Mouse (Mus musculus) 3T3-L1 (cell line): Measurements from ENCODE around the gene Glmp.
"Not testable (repeated sequence)": the region's sequence is repeated elsewhere in the genome, so short reads cannot be mapped to it uniquely, and the experiment has no call there.

ENCODE experiments used
- DNase-seq: peaks from one replicate; pipeline ENCODE4 v3.0.0-alpha.2; 2015; ENCODE audit warnings: low read depth, low spot score

Glmp gene

DNA sequence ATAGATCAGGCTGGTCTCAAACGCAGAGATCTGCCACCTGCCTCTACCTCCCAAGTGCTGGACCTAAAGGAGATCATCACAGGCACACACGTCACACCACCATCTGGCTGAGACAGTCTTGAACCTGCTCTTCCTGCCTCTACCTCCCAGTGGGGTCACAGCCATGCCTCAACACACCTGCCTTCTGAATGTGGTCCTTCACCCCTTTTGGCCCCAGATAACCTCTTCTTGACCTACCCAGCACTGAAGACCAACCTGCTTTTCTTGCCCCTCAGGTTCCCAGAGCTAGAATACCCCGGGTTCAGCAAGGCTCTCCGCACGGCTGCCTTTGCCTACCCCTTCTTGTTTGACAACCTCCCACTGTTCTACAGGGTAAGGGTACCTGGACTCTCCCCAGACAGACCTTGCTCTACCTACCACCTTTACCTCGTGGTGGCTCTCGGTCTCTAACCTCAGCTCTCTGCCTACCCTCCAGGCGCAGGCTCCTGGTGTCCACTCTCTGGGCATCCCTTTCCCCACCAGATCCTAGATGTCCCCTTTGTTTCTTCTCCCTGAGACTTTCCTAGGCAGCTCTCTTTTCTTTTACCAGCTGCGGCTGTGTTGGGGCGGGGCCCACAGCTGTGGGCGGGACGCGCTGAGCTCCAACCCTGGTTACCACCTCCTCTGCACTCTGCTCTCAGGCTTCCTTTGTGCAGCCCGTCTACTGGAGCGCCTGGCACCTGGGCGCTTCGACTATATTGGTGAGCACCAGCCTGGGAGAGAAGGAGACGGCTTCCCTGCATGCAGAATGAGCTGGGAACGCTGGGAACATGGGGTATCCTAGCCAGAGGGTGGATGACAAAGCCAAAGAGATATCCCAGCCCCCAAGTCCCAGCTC is 51.2 kb downstream of the Glmp start:
- DNase-seq, result not testable (repeated sequence)

- not testable (repeated sequence) for DNase-seq
These were observed 51.8 kb downstream of the Glmp start for GRCm38 (mm10) chr3:88376644-88377043.

DNA sequence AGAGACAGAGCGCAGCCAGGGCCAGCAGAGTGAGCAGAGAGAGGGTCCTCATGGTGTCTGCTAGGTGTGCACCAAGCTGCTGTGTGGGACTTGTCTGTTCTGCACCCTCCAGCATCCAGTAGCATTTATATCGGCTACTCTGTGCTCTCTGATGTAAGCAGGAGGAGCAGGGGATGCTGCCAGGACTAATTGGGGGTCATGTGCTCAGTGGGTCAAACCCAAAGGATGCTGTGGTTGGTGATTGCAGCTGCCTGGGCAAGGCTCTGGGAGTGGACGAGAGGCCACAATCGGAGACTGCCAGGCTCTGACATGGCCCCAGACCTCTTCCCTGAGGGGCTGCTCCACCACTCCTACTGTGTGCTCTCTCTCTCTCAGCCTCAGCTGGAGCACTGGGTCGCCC is 53.8 kb downstream of the Glmp start, which contains the start of gene Bglap2:
Bglap2 (minus strand) TSS at position 101 of the 400 bp plus-strand sequence.
- not testable (repeated sequence) for DNase-seq
